Mouse (Mus musculus) forebrain, embryonic 14.5 days (tissue): Measurements from ENCODE around the gene Golga2. TPM values are rescaled to one million over a fixed set of nuclear protein-coding genes. Genes with fewer than 3 reads are reported as not detected.
A peak's percentile ranks its signal among the peaks of the same experiment; 100 is the strongest.

Experiments used
- ATAC-seq: fragments of 200-750 bp; cut with Nextera tagmentation; 2 replicates; pipeline ENCODE4 v1.8.0; 2017; ENCODE audit warnings: mild to moderate bottlenecking, moderate library complexity
- DNase-seq: peaks from one replicate; pipeline ENCODE4 v3.0.0-alpha.2; 2015; ENCODE audit warnings: low spot score
- H3K27ac ChIP-seq: fragments of 300-500 bp; sonication (generic); 2 replicates; pipeline ENCODE4 v1.5.1; 2014; ENCODE audit warnings: low read depth, mild to moderate bottlenecking, control low read depth, low read length, moderate library complexity
- H3K27me3 ChIP-seq: fragments of 300-500 bp; sonication (generic); replicated peaks from 2 replicates; pipeline ENCODE4 v1.6.1; 2014; ENCODE audit warnings: low read length, control low read depth, mixed read lengths; ENCODE audit not compliant: control insufficient read depth, insufficient read depth
- H3K36me3 ChIP-seq: fragments of 300-500 bp; sonication (generic); 2 replicates; pipeline ENCODE4 v1.6.1; 2014; ENCODE audit warnings: low read length, control low read depth; ENCODE audit not compliant: control insufficient read depth, insufficient read depth
- H3K4me1 ChIP-seq: fragments of 300-500 bp; sonication (generic); 2 replicates; pipeline ENCODE4 v1.6.1; 2014; ENCODE audit warnings: antibody characterized with exemption, low read length, control low read depth; ENCODE audit not compliant: control insufficient read depth, insufficient read depth
- H3K4me2 ChIP-seq: fragments of 300-500 bp; sonication (generic); 2 replicates; pipeline ENCODE4 v1.6.1; 2014; ENCODE audit warnings: mild to moderate bottlenecking, control low read depth, low read length
- H3K4me3 ChIP-seq: fragments of 300-500 bp; sonication (generic); 2 replicates; pipeline ENCODE4 v1.5.1; 2014; ENCODE audit warnings: low read depth, low read length, control low read depth
- H3K9ac ChIP-seq: fragments of 300-500 bp; sonication (generic); 2 replicates; pipeline ENCODE4 v1.6.1; 2014; ENCODE audit warnings: mild to moderate bottlenecking, low read length, control low read depth, moderate library complexity
- H3K9me3 ChIP-seq: fragments of 300-500 bp; sonication (generic); replicated peaks from 2 replicates; pipeline ENCODE4 v1.6.1; 2016; ENCODE audit warnings: low read length, control low read depth, mixed read lengths; ENCODE audit not compliant: control insufficient read depth
- WGBS: fragments of 180-500 bp; shearing (Covaris S2); extraction: QIAGEN DNeasy Blood & Tissue Kit; methylation state at CpG from one replicate; pipeline ENCODE4 v1.1.7; 2014; 5-methylcytosine and 5-hydroxymethylcytosine counted together
- polyA plus RNA-seq: library from polyadenylated mRNA; unstranded; fragments of >200 nt; fragmentation: Nextera tagmentation; extraction: Ambion mirVana; gene quantifications from 2 replicates; pipeline ENCODE4 v1.2.1, GENCODE M21; 2014

Golga2 gene
- polyA plus RNA-seq, 1 experiment from 2014 or later: 15.5 TPM

DNA sequence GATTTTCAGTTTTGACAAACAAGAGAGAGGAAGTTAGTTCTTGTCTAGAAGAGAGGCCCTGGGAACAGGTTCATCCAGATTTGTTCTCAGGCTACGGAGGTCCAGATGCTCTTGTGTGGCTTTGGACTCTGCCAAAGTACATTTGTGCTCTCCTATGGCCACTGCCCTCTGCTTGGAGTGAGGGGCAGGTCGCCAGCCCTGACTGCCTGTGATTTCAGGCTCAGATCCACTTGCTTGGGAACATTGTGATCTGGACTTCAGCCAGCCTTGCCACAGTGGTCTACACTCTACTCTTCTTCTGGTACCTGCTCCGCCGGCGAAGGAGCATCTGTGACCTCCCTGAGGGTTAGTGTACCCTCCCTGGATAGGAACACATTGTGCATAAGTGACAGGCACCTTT is 34.5 kb upstream of the Golga2 start:
- Histone ChIP-seq H3K4me3 (no peak overlapping the region), H3K27me3 (no peaks in the 10 kb centered on the region), H3K4me2 (no peak overlapping the region), H3K9ac (no peak overlapping the region), H3K27ac (no peak overlapping the region), H3K9me3 (no peaks in the 10 kb centered on the region), H3K4me1 (no peaks in the 10 kb centered on the region), H3K36me3 (peaks cover 85% of the 10 kb centered on the region)
- DNase-seq: no peak
- WGBS: 93% methylated on average over 5 of the region's 5 CpGs
- no peak for ATAC-seq

DNA sequence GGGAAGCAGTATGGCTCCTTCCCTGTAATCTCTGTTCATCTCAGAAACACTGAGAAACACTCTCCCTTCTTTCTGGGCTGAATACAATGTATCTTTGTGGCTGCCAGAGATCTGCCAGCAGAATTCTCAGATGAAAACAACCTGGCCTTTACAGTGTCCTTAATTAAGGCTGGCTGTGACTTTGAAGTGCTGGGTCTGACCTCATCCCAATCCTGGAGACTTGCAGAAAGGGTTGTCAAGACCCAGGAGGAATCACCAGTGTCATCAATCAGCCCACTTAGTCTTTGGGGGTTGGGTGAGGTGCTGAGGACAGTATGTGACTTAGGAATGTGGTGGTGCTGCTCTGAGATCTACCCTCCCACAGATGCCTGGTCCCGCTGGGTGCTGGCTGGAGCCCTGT is 33.8 kb upstream of the Golga2 start:
- peaks cover 84% of the 10 kb centered on the region for H3K36me3 ChIP-seq
- no peak overlapping the region for H3K27ac ChIP-seq
- no peaks in the 10 kb centered on the region for H3K4me1 ChIP-seq
- H3K4me3 ChIP-seq: no peak overlapping the region
- ATAC-seq (no peak), DNase-seq (no peak)
- H3K27me3 ChIP-seq: no peaks in the 10 kb centered on the region
- H3K4me2 ChIP-seq: no peak overlapping the region
- no peaks in the 10 kb centered on the region for H3K9me3 ChIP-seq
- WGBS: 100% methylated on average over 1 of the region's 1 CpGs
- H3K9ac ChIP-seq: no peak overlapping the region

DNA sequence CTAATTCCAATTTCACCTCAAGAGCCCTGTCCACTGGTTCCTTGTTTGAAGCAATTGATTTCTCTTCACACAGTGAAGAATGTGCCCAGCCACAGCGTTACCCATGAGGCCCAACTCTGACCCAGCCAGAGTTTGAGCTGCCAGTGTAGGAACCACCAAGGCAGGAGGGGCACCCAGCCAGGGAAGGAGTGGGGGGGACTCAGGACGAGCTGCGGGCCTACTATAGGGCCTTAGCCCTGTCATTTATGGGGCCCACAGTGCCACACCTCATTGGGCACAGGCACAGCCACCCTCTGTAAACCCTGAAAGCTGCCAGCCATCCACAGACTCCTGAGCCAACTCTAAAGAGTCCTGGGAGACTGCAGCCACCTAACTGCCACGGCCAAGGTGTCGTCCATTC is 32.6 kb upstream of the Golga2 start:
- no peak overlapping the region for H3K4me2 ChIP-seq
- ATAC-seq: no peak
- H3K4me1 ChIP-seq: peaks cover 6% of the 10 kb centered on the region; the same call in 1 of the 2 replicates
- 91% methylated on average over 5 of the region's 5 CpGs for WGBS
- no peaks in the 10 kb centered on the region for H3K27me3 ChIP-seq
- no peaks in the 10 kb centered on the region for H3K9me3 ChIP-seq
- no peak for DNase-seq
- H3K36me3 ChIP-seq: peaks cover 75% of the 10 kb centered on the region
- H3K4me3 ChIP-seq: no peak overlapping the region
- no peak overlapping the region for H3K27ac ChIP-seq
- H3K9ac ChIP-seq: no peak overlapping the region

DNA sequence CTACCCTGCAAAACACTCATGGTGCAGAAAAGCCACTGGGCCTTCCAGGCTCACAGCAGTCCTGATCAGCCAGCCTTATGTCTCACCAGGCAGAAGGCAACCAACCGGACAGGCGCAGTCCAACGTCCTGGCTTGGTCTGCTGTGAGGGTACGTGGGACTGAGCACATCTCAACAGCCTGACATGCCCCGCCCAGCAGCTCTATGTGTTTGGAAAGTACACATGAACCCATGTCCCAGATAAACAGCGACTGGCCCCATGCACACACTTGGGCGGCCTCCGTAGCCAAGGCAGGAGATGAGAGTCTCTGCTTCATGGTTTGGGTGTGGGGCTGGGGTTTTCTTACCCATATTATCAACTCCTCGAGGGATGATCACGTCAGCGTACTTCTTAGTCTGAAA is 30.9 kb upstream of the Golga2 start:
- Histone ChIP-seq H3K36me3 (peaks cover 63% of the 10 kb centered on the region), H3K9me3 (no peaks in the 10 kb centered on the region)

DNA sequence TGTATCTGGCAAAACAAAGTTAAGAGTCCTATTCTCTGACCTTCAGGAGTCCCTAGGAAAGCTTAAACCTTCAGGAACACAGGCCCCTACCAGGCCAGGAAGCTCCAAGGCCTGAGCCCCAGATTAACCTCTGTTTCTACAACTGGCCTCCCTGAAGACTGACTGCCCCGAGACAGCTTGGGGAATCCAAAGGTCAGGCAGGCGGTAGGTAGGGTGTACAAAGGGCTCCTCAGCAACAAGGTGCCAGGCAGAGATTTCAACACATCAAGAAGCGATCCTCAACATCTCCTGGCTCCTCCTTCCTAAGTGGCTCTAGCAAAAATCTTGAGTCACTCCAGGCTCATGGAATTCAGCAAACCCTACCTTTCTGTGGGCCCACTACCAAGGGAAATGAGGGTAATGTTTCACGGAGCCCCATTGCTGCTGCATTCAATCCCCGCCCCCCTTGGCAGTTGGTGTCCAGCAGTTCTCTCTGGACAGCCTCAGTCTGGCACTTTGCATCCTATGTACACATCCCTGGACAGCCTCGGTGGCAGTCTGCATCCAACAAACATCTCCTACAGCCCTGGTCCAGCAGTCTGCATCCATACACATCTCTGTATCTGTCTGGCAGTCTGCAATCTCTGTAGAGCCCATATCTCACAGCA is 28.2 kb upstream of the Golga2 start:
- ATAC-seq: no peak
- peaks cover 37% of the 10 kb centered on the region for H3K36me3 ChIP-seq
- peak overlapping the region; percentile 88 for H3K9ac ChIP-seq
- H3K27me3 ChIP-seq: no peaks in the 10 kb centered on the region
- H3K4me1 ChIP-seq: peaks cover 6% of the 10 kb centered on the region; the same call in 1 of the 2 replicates
- no peak overlapping the region for H3K27ac ChIP-seq
- WGBS: 67% methylated on average over 6 of the region's 6 CpGs
- H3K4me2 ChIP-seq: peak overlapping the region; percentile 74
- H3K4me3 ChIP-seq: peak overlapping the region; percentile 76
- H3K9me3 ChIP-seq: no peaks in the 10 kb centered on the region
- DNase-seq: no peak

More for the DNA sequence above, 30.9 kb upstream of the Golga2 start:
- Histone ChIP-seq H3K4me1 (peaks cover 6% of the 10 kb centered on the region; the same call in 1 of the 2 replicates), H3K27me3 (no peaks in the 10 kb centered on the region), H3K9ac (no peak overlapping the region), H3K4me2 (no peak overlapping the region), H3K27ac (no peak overlapping the region), H3K4me3 (no peak overlapping the region)
- WGBS: 92% methylated on average over 11 of the region's 11 CpGs
- ATAC-seq: no peak
- DNase-seq: no peak

DNA sequence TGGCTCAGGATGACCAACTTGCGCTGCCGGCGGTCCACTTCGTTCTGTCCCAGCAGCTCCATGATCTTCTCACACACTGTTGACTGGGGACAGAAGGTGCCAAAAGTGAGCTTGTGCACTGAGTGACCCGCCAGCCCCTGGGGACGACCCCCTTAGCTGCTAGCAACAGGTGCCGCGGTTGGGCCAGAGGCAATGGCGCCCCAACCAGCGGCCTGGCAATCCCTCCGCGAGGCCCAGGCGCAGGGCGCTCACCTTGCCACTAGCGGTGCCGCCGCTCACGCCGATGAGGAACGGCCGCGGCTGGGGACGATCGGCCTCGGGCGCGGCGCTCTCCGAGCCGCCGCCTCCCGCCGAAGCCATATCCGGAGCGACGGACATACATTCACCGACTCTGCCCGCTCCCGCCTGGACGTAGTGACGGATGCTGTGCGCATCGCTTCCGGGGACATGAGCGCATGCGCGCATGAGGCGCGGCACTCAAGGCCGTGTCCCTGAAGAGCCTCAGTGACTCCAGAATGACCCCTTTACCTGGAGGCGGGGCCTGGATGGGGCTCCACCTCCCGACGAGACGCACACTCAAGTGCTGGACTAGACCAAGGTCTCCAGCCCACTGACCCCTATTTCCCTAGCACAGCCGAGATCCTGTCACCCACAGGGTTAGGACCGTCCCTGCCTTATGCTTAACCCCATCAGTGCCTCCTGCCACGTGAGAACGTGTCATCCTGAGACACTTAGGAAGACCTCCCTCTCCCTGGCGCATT is 27.3 kb upstream of the Golga2 start, which contains the start of gene Uck1:
TSS of gene Uck1 (minus strand) at position 503 of the 761 bp plus-strand sequence.
- DNase-seq (peak; percentile 89), ATAC-seq (peak; percentile 94)
- H3K9ac ChIP-seq: peak within 1 kb of the TSS; percentile 88

DNA sequence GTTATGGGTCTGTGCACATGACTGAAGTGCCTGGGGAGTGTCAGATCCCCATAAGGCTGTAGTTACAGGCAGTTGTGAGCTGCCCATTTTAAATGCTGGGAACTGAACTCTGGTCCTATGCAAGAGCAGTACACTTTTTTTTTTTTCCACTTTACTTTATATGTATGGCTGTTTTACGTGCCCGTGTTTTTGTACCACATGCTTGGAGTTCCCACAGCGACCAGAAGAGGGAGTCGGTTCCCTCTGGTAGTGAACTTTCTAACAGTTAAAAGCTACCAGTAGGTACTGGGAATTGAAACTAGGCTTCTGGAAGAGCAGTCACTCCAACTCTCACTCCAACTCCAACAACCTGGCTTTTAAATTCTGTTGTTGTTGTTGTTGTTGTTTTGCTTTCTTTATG is 26.5 kb upstream of the Golga2 start:
- Histone ChIP-seq H3K4me3 (peak overlapping the region; percentile 76; the same call in 1 of the 2 replicates), H3K27me3 (no peaks in the 10 kb centered on the region)

More for the DNA sequence above, 27.3 kb upstream of the Golga2 start, which contains the start of gene Uck1:
- 2% methylated on average over 59 of the region's 59 CpGs for WGBS
- no peak within 1 kb of the TSS for H3K27ac ChIP-seq
- H3K27me3 ChIP-seq: no peaks in the 10 kb centered on the region
- peaks cover 6% of the 10 kb centered on the region; the same call in 1 of the 2 replicates for H3K4me1 ChIP-seq
- H3K9me3 ChIP-seq: no peaks in the 10 kb centered on the region
- peak within 1 kb of the TSS; percentile 74 for H3K4me2 ChIP-seq
- peaks cover 28% of the 10 kb centered on the region for H3K36me3 ChIP-seq
- H3K4me3 ChIP-seq: peak within 1 kb of the TSS; percentile 76

DNA sequence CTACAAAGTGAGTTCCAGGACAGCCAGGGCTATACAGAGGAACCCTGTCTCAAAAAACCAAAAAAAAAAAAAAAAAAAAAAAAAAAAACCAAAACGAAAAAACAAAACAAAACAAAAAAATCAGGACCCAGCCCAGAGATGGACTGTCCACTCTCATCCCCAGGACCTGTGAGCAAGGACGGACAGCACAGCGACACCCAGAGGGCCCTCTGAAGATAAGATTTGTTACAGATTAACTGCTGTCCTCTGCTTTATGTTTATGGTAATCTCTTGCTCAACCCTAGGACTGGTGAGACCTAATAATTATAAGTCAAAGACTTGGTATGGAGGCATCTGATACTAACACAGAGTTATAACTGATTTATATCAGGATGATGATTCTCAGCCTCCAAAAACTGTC is 11.4 kb upstream of the Golga2 start:
- 86% methylated on average over 3 of the region's 3 CpGs for WGBS
- H3K9ac ChIP-seq: no peak overlapping the region
- ATAC-seq (no peak), DNase-seq (no peak)
- no peaks in the 10 kb centered on the region for H3K27me3 ChIP-seq
- no peak overlapping the region for H3K27ac ChIP-seq
- no peak overlapping the region for H3K4me3 ChIP-seq
- H3K4me2 ChIP-seq: no peak overlapping the region
- H3K9me3 ChIP-seq: no peaks in the 10 kb centered on the region
- no peaks in the 10 kb centered on the region for H3K4me1 ChIP-seq
- peaks cover 33% of the 10 kb centered on the region for H3K36me3 ChIP-seq

More for the DNA sequence above, 26.5 kb upstream of the Golga2 start:
- Histone ChIP-seq H3K4me1 (peaks cover 6% of the 10 kb centered on the region; the same call in 1 of the 2 replicates), H3K36me3 (peaks cover 27% of the 10 kb centered on the region), H3K27ac (no peak overlapping the region), H3K4me2 (peak overlapping the region; percentile 74), H3K9me3 (no peaks in the 10 kb centered on the region), H3K9ac (no peak overlapping the region)
- DNase-seq (peak; percentile 46), ATAC-seq (0 out of 2 replicates have a peak, but pooled peaks have one; percentile 13)
- 27% methylated on average over 4 of the region's 4 CpGs for WGBS

DNA sequence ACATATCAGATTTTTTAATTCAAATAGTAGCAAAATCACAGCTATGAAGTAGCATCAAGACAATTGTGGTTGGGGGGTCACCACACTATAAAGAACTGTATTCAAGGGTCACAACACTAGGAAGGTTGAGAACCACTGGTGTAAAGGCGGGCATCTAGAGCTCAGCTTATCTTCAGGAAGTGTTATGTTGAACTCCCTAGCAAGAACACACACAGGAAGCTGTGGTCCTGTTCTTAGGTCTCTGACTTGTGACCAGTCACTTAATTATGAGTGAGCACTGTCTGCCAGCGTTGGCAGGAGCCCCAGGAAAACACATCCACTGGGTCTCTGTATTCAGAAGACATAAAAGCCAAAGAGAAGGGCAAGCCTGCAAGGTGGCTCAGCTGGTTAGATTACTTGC is 4.9 kb upstream of the Golga2 start:
- H3K4me3 ChIP-seq: no peak overlapping the region
- no peaks in the 10 kb centered on the region for H3K27me3 ChIP-seq
- WGBS: 94% methylated on average over 2 of the region's 2 CpGs
- no peak for ATAC-seq
- DNase-seq: no peak
- no peaks in the 10 kb centered on the region for H3K9me3 ChIP-seq
- peaks cover 8% of the 10 kb centered on the region; the same call in 1 of the 2 replicates for H3K4me1 ChIP-seq
- peaks cover 72% of the 10 kb centered on the region for H3K36me3 ChIP-seq
- no peak overlapping the region for H3K4me2 ChIP-seq
- H3K9ac ChIP-seq: no peak overlapping the region
- no peak overlapping the region for H3K27ac ChIP-seq
